Mouse (Mus musculus) neural tube, embryonic 15.5 days (tissue): ENCODE measurements at regions not wholly inside any gene's neighbourhood (a gene's known extent, or its start where the extent isn't known, plus 50 kb on each side); places are given as distances from the start of the nearest gene placed in this dataset.
"Not testable (repeated sequence)": the region's sequence is repeated elsewhere in the genome, so short reads cannot be mapped to it uniquely, and the experiment has no call there.

Experiments used
- ATAC-seq: fragments of 200-750 bp; cut with Nextera tagmentation; 2 replicates; pipeline ENCODE4 v1.8.0; 2017; ENCODE audit warnings: mild to moderate bottlenecking, moderate TSS enrichment, moderate library complexity; ENCODE audit not compliant: low FRiP score
- H3K27ac ChIP-seq: fragments of 300-500 bp; sonication (generic); replicated peaks from 2 replicates; pipeline ENCODE4 v1.5.1; 2015; ENCODE audit warnings: mild to moderate bottlenecking, inconsistent platforms
- H3K27me3 ChIP-seq: fragments of 300-500 bp; sonication (generic); replicated peaks from 2 replicates; pipeline ENCODE4 v1.6.1; 2015; ENCODE audit warnings: inconsistent platforms
- H3K36me3 ChIP-seq: fragments of 300-500 bp; sonication (generic); 2 replicates; pipeline ENCODE4 v1.6.1; 2015; ENCODE audit warnings: inconsistent platforms
- H3K4me1 ChIP-seq: fragments of 300-500 bp; sonication (generic); 2 replicates; pipeline ENCODE4 v1.6.1; 2015; ENCODE audit warnings: inconsistent platforms
- H3K4me2 ChIP-seq: fragments of 300-500 bp; sonication (generic); 2 replicates; pipeline ENCODE4 v1.6.1; 2015; ENCODE audit warnings: inconsistent platforms, mild to moderate bottlenecking, moderate library complexity
- H3K4me3 ChIP-seq: fragments of 300-500 bp; sonication (generic); replicated peaks from 2 replicates; pipeline ENCODE4 v1.5.1; 2015; ENCODE audit warnings: mild to moderate bottlenecking, inconsistent platforms
- H3K9ac ChIP-seq: fragments of 300-500 bp; sonication (generic); replicated peaks from 2 replicates; pipeline ENCODE4 v1.6.1; 2015; ENCODE audit warnings: mild to moderate bottlenecking, inconsistent platforms
- H3K9me3 ChIP-seq: fragments of 300-500 bp; sonication (generic); replicated peaks from 2 replicates; pipeline ENCODE4 v1.6.1; 2016; ENCODE audit warnings: inconsistent platforms
- WGBS: fragments of 180-500 bp; shearing (Covaris S2); methylation state at CpG from one replicate; pipeline ENCODE4 v1.1.7; 2015; ENCODE audit warnings: mixed read lengths; 5-methylcytosine and 5-hydroxymethylcytosine counted together

DNA sequence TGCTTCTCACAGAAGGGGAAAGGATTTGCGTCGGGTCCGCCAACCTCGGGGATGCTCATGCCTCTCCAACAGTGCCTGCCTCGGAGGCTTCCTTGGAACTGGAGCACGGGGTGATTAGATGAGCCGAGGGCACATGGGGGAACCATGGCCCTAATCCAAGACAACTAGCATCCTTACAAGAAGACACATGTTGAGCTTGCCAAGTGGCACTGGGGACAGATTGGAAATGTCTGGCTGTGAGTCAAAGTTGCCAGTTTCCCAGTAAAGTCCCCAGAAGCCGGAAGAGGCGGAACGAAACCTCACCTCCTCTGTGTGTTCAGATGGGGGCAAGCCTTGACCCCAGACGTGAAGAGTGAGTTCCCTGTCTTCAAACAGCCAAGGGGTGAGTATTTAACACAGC is 172.6 kb upstream of the A430005L14Rik start:
- WGBS, result 77% methylated on average over 11 of the region's 11 CpGs

DNA sequence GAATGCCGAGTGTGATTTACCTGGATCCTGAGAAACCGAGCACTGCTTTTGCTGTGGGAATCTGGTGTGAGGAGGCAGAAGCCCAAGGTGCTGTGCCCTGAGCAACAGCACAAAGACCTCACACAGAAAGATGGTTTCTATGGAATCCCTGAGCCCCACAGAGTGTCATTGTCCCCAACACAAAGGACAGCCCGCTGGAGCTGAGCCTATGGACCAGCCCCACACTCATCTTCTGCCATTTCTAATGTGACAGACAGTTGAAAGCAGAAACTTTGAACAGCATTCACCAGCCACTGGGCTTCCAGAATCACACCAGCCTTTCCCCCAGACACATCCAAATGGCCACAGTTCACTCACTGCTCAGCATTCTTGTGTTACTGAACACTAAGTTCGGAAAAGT is 171.5 kb upstream of the A430005L14Rik start:
- H3K9ac ChIP-seq, result no peak overlapping the region
- no peak overlapping the region for H3K27ac ChIP-seq
- H3K27me3 ChIP-seq, result no peaks in the 10 kb centered on the region
- no peak overlapping the region for H3K4me2 ChIP-seq
- H3K4me1 ChIP-seq, result peaks cover 11% of the 10 kb centered on the region
- no peak overlapping the region for H3K4me3 ChIP-seq
- no peaks in the 10 kb centered on the region for H3K9me3 ChIP-seq
- ATAC-seq, result no peak
- H3K36me3 ChIP-seq, result no peaks in the 10 kb centered on the region
- WGBS, result 51% methylated on average over 4 of the region's 4 CpGs

More for the DNA sequence above, 172.6 kb upstream of the A430005L14Rik start:
- ATAC-seq, result no peak
- H3K36me3 ChIP-seq, result no peaks in the 10 kb centered on the region
- no peak overlapping the region for H3K27ac ChIP-seq
- no peak overlapping the region for H3K4me3 ChIP-seq
- H3K27me3 ChIP-seq, result no peaks in the 10 kb centered on the region
- H3K9me3 ChIP-seq, result no peaks in the 10 kb centered on the region
- no peak overlapping the region for H3K4me2 ChIP-seq
- no peak overlapping the region for H3K9ac ChIP-seq
- peaks cover 11% of the 10 kb centered on the region for H3K4me1 ChIP-seq

DNA sequence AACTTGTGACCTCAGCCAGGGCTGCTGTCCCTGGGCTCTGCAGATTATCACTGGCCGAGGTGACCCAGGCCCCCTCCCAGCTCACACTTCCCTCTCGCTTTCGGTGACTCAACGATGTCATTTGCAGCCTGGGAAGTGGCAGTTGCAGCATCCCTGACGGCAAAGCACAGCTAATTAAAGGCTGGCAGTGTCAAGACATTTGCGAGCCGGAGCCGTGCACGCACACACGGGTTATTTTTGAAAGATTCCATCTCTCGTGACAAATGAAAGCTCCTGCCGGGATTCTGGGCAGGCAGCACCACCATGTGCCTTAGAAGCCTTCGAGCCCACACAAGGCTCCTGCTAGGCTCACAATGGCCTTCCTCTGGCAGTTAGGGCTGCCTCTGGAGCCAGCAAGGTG is 164.7 kb upstream of the A430005L14Rik start:
- H3K27me3 ChIP-seq, result no peaks in the 10 kb centered on the region
- no peak overlapping the region for H3K4me3 ChIP-seq
- no peak overlapping the region for H3K4me2 ChIP-seq
- H3K9ac ChIP-seq, result 0 out of 2 replicates have a peak overlapping the region, but pooled peaks have one; percentile 23
- peak overlapping the region; percentile 41; the same call in 1 of the 2 replicates for H3K27ac ChIP-seq
- no peaks in the 10 kb centered on the region for H3K36me3 ChIP-seq
- ATAC-seq, result no peak
- H3K4me1 ChIP-seq, result peaks cover 27% of the 10 kb centered on the region
- H3K9me3 ChIP-seq, result no peaks in the 10 kb centered on the region
- 30% methylated on average over 13 of the region's 13 CpGs for WGBS

DNA sequence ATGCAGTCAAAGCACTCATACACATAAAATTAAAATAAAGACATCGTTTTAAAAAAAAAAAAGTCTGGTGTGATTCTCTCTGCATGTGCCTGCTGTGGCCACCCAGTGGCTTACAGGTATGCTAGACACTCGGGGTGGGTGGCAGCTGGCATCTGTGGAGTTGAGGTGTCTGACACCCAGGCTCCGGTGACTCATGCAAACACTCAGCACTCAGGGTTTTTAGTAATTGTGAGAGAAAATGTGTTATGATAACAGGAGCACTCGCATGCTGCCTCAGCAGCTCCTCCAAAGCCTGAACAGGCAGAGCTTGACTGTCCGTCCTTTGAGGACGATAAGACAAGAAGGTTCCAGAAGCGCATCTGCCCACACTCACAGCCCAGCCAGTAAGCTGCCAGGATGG is 159.0 kb upstream of the A430005L14Rik start:
- Histone ChIP-seq H3K9me3 (no peaks in the 10 kb centered on the region), H3K36me3 (no peaks in the 10 kb centered on the region), H3K9ac (no peak overlapping the region), H3K4me1 (peaks cover 1% of the 10 kb centered on the region; the same call in 1 of the 2 replicates), H3K27ac (no peak overlapping the region), H3K27me3 (no peaks in the 10 kb centered on the region), H3K4me3 (no peak overlapping the region), H3K4me2 (no peak overlapping the region)
- 92% methylated on average over 7 of the region's 7 CpGs for WGBS
- ATAC-seq, result no peak

DNA sequence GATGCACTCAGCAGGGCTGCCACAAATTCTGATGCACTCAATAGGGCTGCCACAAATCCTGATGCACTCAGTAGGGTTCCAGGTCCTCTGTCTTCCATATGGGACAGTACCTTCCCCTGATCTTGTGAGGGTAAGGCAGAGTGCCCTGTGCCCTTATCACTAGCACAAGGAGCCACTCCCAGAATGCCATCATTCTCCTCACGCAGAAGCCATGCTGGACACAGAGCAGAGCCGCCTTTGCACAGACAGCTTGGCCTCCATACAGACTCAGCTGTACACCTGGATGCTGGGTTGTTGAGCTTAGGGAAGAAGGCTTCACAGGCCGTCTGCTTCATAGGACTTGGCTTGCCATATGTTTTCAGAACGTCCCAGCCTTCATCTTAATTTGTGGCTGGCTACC is 151.3 kb upstream of the A430005L14Rik start:
- peaks cover 22% of the 10 kb centered on the region for H3K4me1 ChIP-seq
- H3K9ac ChIP-seq, result no peak overlapping the region
- WGBS, result 24% methylated on average over 4 of the region's 4 CpGs
- H3K9me3 ChIP-seq, result no peaks in the 10 kb centered on the region
- no peak for ATAC-seq
- no peak overlapping the region for H3K4me2 ChIP-seq
- H3K4me3 ChIP-seq, result no peak overlapping the region
- no peaks in the 10 kb centered on the region for H3K27me3 ChIP-seq
- peak overlapping the region; percentile 75 for H3K27ac ChIP-seq
- no peaks in the 10 kb centered on the region for H3K36me3 ChIP-seq

DNA sequence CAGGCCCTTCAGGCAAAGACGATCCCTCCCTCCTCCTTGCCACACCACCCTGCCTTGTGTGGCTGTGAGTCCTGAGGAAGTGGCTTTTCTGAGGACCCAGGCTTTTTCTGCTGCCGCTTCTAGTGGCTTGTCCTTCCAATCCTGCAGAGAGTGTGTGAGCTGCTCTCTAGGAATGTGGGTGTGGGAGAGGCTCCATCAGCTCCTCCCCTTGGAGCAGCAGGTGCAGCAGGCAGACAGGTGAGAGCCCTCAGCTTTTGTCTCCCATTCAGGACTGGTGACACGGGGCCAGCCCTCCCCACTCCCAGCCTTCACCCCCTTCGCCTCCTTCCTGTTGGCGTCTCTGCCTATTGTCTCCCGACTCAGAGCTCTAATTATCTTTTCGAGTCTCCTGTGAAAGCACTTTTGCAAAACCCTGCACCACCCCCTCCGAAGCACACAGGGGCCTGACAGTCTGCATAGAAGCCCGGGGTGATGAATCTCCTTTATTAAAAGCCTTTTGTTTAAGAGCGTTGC is 150.8 kb upstream of the A430005L14Rik start:
- Histone ChIP-seq H3K4me3 (no peak overlapping the region), H3K36me3 (no peaks in the 10 kb centered on the region), H3K9me3 (no peaks in the 10 kb centered on the region), H3K27me3 (no peaks in the 10 kb centered on the region), H3K4me2 (peak overlapping the region; percentile 42), H3K9ac (0 out of 2 replicates have a peak overlapping the region, but pooled peaks have one; percentile 20), H3K4me1 (peaks cover 22% of the 10 kb centered on the region), H3K27ac (peak overlapping the region; percentile 75)
- WGBS, result 5% methylated on average over 10 of the region's 10 CpGs
- ATAC-seq, result peak; percentile 73

DNA sequence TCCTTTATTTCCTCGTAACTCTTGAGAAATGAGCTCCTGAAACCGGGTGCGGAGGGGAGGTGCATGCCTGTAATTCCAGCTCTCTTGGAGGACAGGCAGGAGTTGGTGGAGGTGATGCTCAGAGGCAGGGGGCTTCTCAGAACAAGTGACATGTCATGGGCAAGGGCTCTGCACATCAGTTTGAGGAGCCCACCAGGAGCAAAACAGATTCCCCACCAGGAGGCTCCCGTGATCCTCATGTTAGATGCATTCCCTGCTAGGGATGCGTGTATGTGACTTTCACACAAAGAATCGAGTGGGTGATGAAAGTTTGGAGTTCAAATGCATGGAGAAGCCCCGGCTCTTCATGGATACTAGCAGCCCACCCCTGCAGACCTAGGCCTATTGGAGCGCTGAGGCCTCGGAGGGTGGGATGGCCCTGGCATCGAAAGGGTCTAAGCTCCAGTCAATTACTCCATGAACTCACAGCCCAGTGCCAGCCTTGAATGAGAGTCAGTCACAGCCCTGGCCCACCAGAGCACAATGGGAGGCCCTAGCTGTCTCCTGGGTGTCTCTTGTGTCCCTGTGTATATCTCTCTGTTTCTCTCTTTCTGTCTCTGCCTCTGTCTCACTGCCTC is 150.1 kb upstream of the A430005L14Rik start:
- Histone ChIP-seq H3K4me1 (peaks cover 22% of the 10 kb centered on the region), H3K27me3 (no peaks in the 10 kb centered on the region), H3K36me3 (no peaks in the 10 kb centered on the region), H3K4me3 (no peak overlapping the region), H3K9ac (no peak overlapping the region), H3K27ac (peak overlapping the region; percentile 75), H3K4me2 (peak overlapping the region; percentile 42), H3K9me3 (no peaks in the 10 kb centered on the region)
- ATAC-seq, result peak; percentile 37; the same call in 1 of the 2 replicates
- WGBS, result 18% methylated on average over 10 of the region's 10 CpGs

DNA sequence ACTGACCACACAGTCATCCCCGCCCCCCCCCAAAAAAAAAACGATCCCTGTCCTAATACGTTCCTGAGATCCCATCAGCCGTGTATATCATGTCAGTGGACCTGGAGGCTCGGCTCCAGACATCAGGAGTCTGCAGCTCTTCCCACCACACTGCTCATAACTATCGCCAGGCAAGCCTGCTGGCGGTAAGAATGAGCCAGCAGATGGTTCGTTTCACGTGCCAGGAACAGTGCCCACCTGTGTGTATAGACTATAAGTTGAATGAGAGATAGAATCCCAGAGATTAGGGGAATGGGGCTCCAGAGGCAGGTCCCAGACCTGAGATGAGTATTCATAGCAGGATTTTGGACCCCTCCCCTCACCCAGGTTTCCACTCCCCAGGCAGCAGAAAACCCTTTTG is 144.2 kb upstream of the A430005L14Rik start:
- no peak overlapping the region for H3K4me3 ChIP-seq
- no peaks in the 10 kb centered on the region for H3K36me3 ChIP-seq
- no peak for ATAC-seq
- no peak overlapping the region for H3K27ac ChIP-seq
- no peak overlapping the region for H3K9ac ChIP-seq
- no peaks in the 10 kb centered on the region for H3K9me3 ChIP-seq
- no peak overlapping the region for H3K4me2 ChIP-seq
- 0 out of 2 replicates have a peak, but pooled peaks cover 6% of the 10 kb centered on the region for H3K4me1 ChIP-seq
- 83% methylated on average over 9 of the region's 9 CpGs for WGBS
- no peaks in the 10 kb centered on the region for H3K27me3 ChIP-seq

DNA sequence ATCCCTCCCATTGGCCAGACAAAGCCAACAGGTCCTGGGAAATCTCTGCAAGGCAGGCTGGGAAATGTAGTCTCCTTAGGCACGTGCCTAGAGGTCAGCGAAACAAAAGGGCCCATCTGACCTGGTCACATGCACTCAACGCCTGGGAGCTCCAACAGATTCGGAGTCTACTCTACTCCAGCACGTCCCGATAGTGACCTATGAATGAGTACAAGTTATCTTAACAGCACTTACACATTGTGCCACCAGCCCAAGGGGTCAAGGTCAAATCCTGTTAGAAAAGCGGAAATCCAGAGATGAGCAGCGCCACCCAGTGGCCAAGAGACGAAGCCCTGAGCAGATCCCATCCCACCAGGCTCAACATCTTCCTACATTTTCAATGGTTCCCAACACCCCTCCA is 129.1 kb upstream of the A430005L14Rik start:
- no peak overlapping the region for H3K9ac ChIP-seq
- no peaks in the 10 kb centered on the region for H3K27me3 ChIP-seq
- no peaks in the 10 kb centered on the region for H3K9me3 ChIP-seq
- H3K27ac ChIP-seq, result no peak overlapping the region
- no peak overlapping the region for H3K4me3 ChIP-seq
- no peak overlapping the region for H3K4me2 ChIP-seq
- WGBS, result 43% methylated on average over 9 of the region's 9 CpGs
- ATAC-seq, result no peak
- no peaks in the 10 kb centered on the region for H3K4me1 ChIP-seq
- H3K36me3 ChIP-seq, result no peaks in the 10 kb centered on the region

DNA sequence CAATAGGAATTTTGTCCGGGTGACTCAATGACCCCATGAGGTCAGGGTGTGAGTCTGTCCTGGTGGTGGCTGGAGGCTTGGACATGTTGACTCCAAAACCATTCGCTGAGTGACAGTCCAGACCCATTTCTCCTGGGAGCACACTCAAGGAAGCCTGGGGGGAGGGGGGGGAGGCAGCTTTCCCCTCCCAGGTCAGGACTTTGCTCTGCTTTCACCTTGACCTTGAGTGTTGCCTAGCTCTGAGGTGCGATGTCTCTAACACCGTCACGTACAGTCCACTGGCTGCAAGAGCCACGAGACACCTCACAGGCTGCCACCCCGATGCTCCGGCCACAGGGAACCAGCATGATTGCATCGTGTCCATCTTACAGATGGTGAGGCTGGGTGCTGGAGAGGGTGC is 127.3 kb upstream of the A430005L14Rik start:
- no peak overlapping the region for H3K9ac ChIP-seq
- no peak overlapping the region for H3K27ac ChIP-seq
- H3K4me1 ChIP-seq, result no peaks in the 10 kb centered on the region
- no peak overlapping the region for H3K4me3 ChIP-seq
- 94% methylated on average over 9 of the region's 9 CpGs for WGBS
- H3K27me3 ChIP-seq, result no peaks in the 10 kb centered on the region
- ATAC-seq, result no peak
- no peaks in the 10 kb centered on the region for H3K9me3 ChIP-seq
- H3K36me3 ChIP-seq, result no peaks in the 10 kb centered on the region
- H3K4me2 ChIP-seq, result no peak overlapping the region

DNA sequence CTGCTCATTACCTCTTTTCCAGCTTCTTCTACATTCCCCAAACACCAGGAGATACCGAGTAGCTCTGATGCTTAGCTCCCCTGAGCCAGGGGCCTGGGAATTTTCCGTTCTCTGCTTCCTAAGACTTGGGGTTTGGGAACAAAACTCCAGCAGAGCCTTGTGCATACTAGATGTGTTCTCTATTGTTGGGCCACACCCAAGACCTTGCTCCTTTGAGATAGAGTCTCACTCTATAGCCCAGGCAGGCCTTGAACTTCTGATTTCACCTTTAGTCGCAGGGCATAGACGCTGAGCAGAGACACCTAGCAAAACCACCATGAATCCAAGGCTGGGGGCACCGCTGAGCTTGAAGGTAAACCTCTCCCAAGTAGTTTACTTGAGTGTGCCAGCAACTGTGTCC is 126.5 kb upstream of the A430005L14Rik start:
- Histone ChIP-seq H3K27me3 (no peaks in the 10 kb centered on the region), H3K9me3 (no peaks in the 10 kb centered on the region), H3K4me1 (no peaks in the 10 kb centered on the region), H3K4me3 (no peak overlapping the region), H3K36me3 (no peaks in the 10 kb centered on the region), H3K27ac (no peak overlapping the region), H3K9ac (no peak overlapping the region), H3K4me2 (no peak overlapping the region)
- no peak for ATAC-seq
- 96% methylated on average over 5 of the region's 5 CpGs for WGBS

DNA sequence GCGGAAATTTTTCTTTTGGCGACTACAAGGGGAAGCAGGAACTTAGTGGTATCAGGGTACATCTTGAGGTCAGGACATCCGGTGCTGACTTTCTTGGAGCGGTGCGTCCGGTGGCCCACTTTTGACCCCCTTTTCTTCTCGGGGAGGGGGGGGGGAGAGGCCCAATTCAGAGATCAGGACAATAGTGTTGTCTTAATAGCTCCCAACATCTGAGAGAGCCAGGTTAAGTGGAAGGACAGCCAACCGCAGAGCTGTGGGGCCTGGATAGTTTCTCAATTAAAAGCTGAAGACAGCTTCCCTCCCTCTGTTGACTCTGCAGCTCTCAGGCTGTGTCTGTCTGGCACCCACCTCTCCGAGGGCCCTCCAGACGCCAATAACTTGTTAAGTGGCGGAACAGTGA is 125.8 kb upstream of the A430005L14Rik start:
- H3K4me1 ChIP-seq, H3K27me3 ChIP-seq, ATAC-seq, H3K9ac ChIP-seq, H3K4me2 ChIP-seq, H3K4me3 ChIP-seq, H3K9me3 ChIP-seq, H3K36me3 ChIP-seq, H3K27ac ChIP-seq: not testable (repeated sequence)
- 82% methylated on average over 7 of the region's 11 CpGs for WGBS
